Mouse (Mus musculus) midbrain, postnatal 0 days (tissue): ENCODE results near the gene Rbfox2. TPM values are rescaled to one million over a fixed set of nuclear protein-coding genes. Genes with fewer than 3 reads are reported as not detected.

Experiments
- ATAC-seq: fragments of 200-750 bp; cut with Nextera tagmentation; 2 replicates; pipeline ENCODE4 v1.8.0; 2017; ENCODE audit warnings: moderate number of reproducible peaks, mild to moderate bottlenecking, moderate TSS enrichment, moderate library complexity; ENCODE audit not compliant: low FRiP score
- DNase-seq: peaks from one replicate; pipeline ENCODE4 v3.0.0-alpha.2; 2015; ENCODE audit warnings: low spot score
- H3K27ac ChIP-seq: fragments of 300-500 bp; sonication (generic); 2 replicates; pipeline ENCODE4 v1.5.1; 2014; ENCODE audit warnings: low read depth, mild to moderate bottlenecking, low read length, mixed read lengths
- H3K27me3 ChIP-seq: fragments of 300-500 bp; sonication (generic); 2 replicates; pipeline ENCODE4 v1.6.1; 2014; ENCODE audit warnings: low read length, control low read depth, mixed read lengths; ENCODE audit not compliant: insufficient read depth
- H3K36me3 ChIP-seq: fragments of 300-500 bp; sonication (generic); 2 replicates; pipeline ENCODE4 v1.6.1; 2014; ENCODE audit warnings: low read length, control low read depth, mixed read lengths; ENCODE audit not compliant: insufficient read depth
- H3K4me1 ChIP-seq: fragments of 300-500 bp; sonication (generic); 2 replicates; pipeline ENCODE4 v1.6.1; 2014; ENCODE audit warnings: mild to moderate bottlenecking, control low read depth, antibody characterized with exemption, low read length, mixed read lengths; ENCODE audit not compliant: insufficient read depth
- H3K4me2 ChIP-seq: fragments of 300-500 bp; sonication (generic); 2 replicates; pipeline ENCODE4 v1.6.1; 2014; ENCODE audit warnings: low read depth, mild to moderate bottlenecking, low read length, mixed read lengths; ENCODE audit not compliant: poor library complexity, severe bottlenecking
- H3K4me3 ChIP-seq: fragments of 300-500 bp; sonication (generic); 2 replicates; pipeline ENCODE4 v1.5.1; 2014; ENCODE audit warnings: low read depth, mild to moderate bottlenecking, low read length, moderate library complexity
- H3K9ac ChIP-seq: fragments of 300-500 bp; sonication (generic); replicated peaks from 2 replicates; pipeline ENCODE4 v1.6.1; 2014; ENCODE audit warnings: mild to moderate bottlenecking, low read length, moderate library complexity, mixed read lengths; ENCODE audit not compliant: poor library complexity, severe bottlenecking
- H3K9me3 ChIP-seq: fragments of 300-500 bp; sonication (generic); 2 replicates; pipeline ENCODE4 v1.6.1; 2016; ENCODE audit warnings: low read length, control low read depth
- CTCF ChIP-seq: IDR thresholded peaks from 2 replicates; pipeline ENCODE4 v1.5.1; 2016; ENCODE audit warnings: antibody characterized with exemption, mild to moderate bottlenecking
- WGBS: fragments of 180-500 bp; shearing (Covaris S2); extraction: QIAGEN DNeasy Blood & Tissue Kit; methylation state at CpG from one replicate; pipeline ENCODE4 v1.1.7; 2014; 5-methylcytosine and 5-hydroxymethylcytosine counted together
- polyA plus RNA-seq: library from polyadenylated mRNA; unstranded; fragments of >200 nt; fragmentation: Nextera tagmentation; extraction: Ambion mirVana; gene quantifications from 2 replicates; pipeline ENCODE4 v1.2.1, GENCODE M21; 2015
- total RNA-seq: library from RNA; depleted of rRNA; stranded (reverse); fragments of >200 nt; gene quantifications from 2 replicates; pipeline ENCODE4 v1.2.3, GENCODE M21; 2014

Rbfox2 gene
- total and polyA plus RNA-seq, 2 experiments from 2014 or later: 96.6 to 360 TPM

DNA sequence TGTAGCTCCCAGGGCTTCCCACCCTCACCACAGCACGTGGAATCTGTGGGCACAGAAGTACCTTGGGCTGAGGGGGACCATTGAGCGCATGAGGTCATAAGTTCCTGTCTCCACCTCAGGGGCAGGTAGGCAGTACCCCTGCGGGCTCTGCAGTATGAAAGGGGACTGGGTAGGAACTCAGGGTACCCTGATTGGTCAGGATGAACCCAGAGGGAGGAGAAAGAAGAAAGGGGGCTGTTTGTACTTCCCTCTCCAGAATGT, 250.1 kb downstream of the Rbfox2 start:
- ATAC-seq (no peak), DNase-seq (no peak)
- Histone ChIP-seq H3K27me3 (no peaks in the 10 kb centered on the region), H3K36me3 (no peaks in the 10 kb centered on the region), H3K9ac (no peak overlapping the region), H3K4me2 (no peak overlapping the region), H3K9me3 (no peaks in the 10 kb centered on the region), H3K4me1 (no peaks in the 10 kb centered on the region), H3K27ac (no peak overlapping the region), H3K4me3 (no peak overlapping the region)
- 53% methylated on average over 3 of the region's 3 CpGs for WGBS
- no peak for TF ChIP-seq CTCF

DNA sequence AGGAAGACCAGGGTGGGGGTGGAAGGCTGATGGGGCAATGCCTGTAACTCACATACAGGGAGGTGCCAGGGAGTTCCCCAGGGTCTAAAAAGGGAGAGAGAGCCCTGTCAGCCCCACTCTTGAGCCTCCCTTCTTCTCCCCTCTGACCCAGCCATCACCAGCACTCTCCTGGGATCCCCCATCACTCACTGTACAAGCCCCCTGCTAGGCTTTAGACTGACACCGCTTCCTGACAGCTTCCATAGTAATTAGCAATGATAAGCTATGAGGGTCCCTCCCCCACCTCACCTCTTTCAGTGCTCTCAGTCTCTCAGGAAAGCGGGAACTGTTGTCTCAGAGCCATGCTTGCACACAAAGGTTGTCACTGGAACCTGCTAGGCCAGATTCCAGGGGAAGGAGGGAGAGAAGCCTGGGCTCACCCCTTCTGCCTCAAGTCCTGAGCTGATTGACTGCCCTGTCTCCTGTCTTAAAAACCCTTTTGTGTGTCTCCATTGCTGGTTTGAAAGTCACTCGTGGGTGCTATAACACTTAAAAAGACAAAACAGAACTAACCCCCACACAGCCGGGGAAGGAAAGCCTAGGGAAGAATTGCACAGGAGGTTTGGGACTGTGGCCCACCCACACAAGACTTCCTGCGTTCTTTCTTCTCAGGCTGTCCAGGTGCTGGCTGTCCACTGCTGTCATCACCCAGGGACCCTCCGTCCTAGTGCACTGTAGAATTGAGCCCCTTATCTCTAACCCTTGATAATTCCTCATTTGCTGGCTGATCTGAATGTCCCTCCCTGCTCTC, 250.6 kb downstream of the Rbfox2 start:
- no peak for ATAC-seq
- Histone ChIP-seq H3K36me3 (no peaks in the 10 kb centered on the region), H3K9me3 (no peaks in the 10 kb centered on the region), H3K9ac (no peak overlapping the region), H3K4me2 (no peak overlapping the region), H3K27me3 (no peaks in the 10 kb centered on the region), H3K4me3 (no peak overlapping the region), H3K4me1 (no peaks in the 10 kb centered on the region), H3K27ac (no peak overlapping the region)
- no peak for TF ChIP-seq CTCF
- no peak for DNase-seq
- WGBS: 33% methylated on average over 6 of the region's 6 CpGs

DNA sequence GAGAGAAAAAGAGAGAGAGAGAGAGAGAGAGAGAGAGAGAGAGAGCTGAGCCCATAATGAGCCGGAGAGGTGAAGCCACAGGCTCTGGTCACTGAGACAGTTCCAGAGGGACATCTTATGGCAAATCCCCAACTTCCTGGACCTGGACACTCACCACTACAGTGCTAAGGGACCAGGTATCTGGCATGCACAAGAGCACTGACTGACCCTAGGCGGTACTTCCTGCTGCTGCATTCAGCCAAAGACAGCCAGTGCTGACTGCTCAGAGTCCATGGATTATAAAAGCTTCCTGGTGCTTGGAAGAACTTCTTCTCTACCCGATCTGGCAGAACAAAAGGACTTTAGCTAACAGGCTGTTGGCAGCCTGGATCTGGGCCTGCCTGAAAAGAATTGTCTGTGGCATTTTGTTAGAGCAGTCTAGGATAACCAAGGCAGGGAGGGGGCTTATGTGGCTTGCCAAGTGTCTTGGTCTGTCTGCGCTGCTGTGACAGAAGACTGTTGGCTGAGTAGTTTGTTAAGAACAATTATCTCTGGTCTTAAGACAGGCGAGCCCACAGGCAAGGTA, 252.1 kb downstream of the Rbfox2 start:
- Histone ChIP-seq H3K4me1 (no peaks in the 10 kb centered on the region), H3K4me2 (no peak overlapping the region), H3K4me3 (no peak overlapping the region), H3K36me3 (no peaks in the 10 kb centered on the region), H3K27ac (no peak overlapping the region; the same call in 1 of the 2 replicates), H3K27me3 (no peaks in the 10 kb centered on the region), H3K9ac (no peak overlapping the region), H3K9me3 (no peaks in the 10 kb centered on the region)
- DNase-seq: peak; percentile 37
- 46% methylated on average over 5 of the region's 5 CpGs for WGBS
- TF ChIP-seq CTCF: no peak
- no peak for ATAC-seq

DNA sequence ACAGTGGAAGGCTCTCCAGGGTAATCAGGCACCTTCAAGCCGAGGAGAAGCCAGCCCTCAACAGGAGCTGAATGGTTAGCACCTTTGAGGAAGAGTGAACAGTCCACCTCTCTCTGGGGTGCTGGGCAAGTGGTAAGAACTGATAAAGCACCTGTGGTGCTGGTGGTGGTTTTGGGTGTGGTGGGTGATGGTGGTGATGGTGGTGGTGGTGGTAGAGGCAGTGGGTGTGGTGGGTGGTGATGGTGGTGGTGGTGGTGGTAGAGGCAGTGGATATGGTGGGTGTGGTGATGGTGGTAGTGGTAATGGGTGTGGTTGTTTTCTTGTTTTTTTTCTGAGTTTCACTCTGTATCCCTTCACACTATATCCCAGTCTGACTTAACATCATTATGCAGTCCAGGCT, 253.8 kb downstream of the Rbfox2 start:
- no peaks in the 10 kb centered on the region for H3K36me3 ChIP-seq
- H3K27me3 ChIP-seq: no peaks in the 10 kb centered on the region
- H3K9me3 ChIP-seq: no peaks in the 10 kb centered on the region
- DNase-seq (no peak), ATAC-seq (no peak)
- no peak overlapping the region for H3K9ac ChIP-seq
- H3K27ac ChIP-seq: no peak overlapping the region
- H3K4me2 ChIP-seq: no peak overlapping the region
- no peak for TF ChIP-seq CTCF
- H3K4me1 ChIP-seq: no peaks in the 10 kb centered on the region
- H3K4me3 ChIP-seq: no peak overlapping the region
- 88% methylated on average over 1 of the region's 1 CpGs for WGBS

DNA sequence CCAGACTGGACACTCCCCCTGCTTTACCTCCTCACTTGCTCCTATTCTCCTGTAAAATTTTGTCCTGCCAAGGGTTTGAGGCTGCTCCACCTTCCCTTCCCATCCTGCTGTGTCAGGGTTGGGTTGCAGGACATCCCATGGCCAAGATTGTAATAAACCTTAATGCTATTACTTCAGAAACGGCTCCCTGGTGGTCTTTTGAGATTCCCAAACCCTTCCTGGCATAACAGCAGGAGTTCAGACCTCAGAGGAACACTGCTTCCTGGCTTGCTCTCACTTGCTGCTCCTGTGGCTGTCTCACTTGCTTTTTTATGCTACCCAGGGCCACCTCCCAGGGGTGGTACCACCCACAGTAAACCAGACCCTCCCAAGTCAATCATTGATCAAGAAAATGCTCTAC, 254.6 kb downstream of the Rbfox2 start:
- TF ChIP-seq CTCF: no peak
- WGBS: 42% methylated on average over 1 of the region's 1 CpGs
- no peaks in the 10 kb centered on the region for H3K9me3 ChIP-seq
- ATAC-seq (no peak), DNase-seq (no peak)
- H3K4me3 ChIP-seq: no peak overlapping the region
- H3K36me3 ChIP-seq: no peaks in the 10 kb centered on the region
- H3K4me1 ChIP-seq: no peaks in the 10 kb centered on the region
- no peak overlapping the region for H3K27ac ChIP-seq
- H3K4me2 ChIP-seq: no peak overlapping the region
- no peak overlapping the region for H3K9ac ChIP-seq
- no peaks in the 10 kb centered on the region for H3K27me3 ChIP-seq

DNA sequence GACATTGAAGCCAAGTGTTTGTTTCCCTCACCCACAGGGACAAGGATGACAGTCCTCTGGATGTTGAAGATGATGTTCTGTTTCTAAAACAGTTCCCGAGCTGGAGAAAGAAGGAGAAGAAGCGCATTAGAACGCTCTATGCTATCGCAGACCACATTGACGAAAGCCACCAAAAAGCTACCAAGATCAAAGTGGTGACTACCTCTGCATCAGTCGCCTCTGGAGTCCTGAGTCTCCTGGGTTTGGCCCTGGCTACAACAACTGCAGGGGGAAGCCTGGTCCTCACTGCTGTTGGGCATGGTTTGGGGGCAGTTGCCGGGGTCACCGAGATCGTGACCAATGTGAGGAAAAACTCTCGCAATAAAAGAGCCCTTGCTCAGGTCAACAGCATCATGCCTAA, 256.2 kb downstream of the Rbfox2 start, which contains the start of gene Mb:
TSS of gene Mb (minus strand) at position 101 of the 400 bp plus-strand sequence.
- 95% methylated on average over 10 of the region's 10 CpGs for WGBS

More for the DNA sequence above, 256.2 kb downstream of the Rbfox2 start, which contains the start of gene Mb:
- Histone ChIP-seq H3K4me3 (no peak within 1 kb of the TSS), H3K36me3 (no peaks in the 10 kb centered on the region), H3K9ac (no peak within 1 kb of the TSS), H3K27me3 (no peaks in the 10 kb centered on the region), H3K27ac (no peak within 1 kb of the TSS), H3K4me2 (no peak within 1 kb of the TSS), H3K9me3 (no peaks in the 10 kb centered on the region), H3K4me1 (no peaks in the 10 kb centered on the region)
- DNase-seq: no peak
- no peak for TF ChIP-seq CTCF
- no peak for ATAC-seq
